ENCODE assay signal across 9 mouse cellular contexts in the genomic region with DNA sequence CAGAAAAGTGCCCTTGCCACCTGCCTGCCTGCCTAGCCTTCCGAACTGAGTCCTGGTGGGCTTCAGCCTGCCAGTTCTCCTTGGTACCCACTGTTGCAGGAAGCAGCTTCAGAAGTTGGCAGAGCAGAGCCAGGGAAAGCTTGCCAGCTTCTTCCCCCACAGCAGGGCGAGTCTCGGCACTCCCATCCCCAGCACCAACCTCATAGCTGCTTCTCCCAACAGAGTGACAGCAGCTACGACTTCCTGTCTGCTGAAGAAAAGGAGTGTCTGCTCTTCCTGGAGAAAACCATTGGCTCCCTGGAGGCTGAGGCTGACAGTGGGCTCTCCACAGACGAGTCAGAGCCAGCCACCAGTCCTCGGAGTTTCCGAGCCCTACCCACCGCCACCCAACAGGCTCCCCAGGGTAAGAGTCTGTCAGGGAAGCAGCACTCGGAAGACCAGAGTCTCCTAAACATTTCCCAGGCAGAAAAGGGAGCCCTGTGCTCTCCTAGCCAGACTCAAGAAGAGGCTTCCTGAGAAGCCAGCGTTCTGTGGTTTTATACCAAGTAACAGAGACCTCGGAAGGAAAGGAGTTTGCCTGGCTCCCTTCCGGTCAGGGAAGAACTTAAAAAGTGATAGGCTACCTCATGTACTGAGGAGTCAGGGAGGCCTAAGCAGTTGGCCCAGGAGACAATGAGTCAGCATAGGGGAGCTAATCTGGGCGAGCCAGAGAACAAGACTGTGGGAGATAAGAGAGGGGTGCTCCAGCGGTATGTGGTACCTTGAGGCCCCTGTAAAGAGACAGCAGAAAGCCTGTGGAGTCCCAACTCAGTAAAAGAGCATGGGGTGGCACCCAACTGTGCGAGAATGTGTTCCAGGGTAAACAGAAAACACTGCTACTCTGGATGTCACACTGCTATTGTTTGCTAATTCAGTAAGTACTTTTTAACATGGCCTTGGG. TPM values are rescaled to one million over a fixed set of nuclear protein-coding genes. Genes with fewer than 3 reads are reported as not detected.
DNase-seq lines count a peak whose midpoint lies in the region; ATAC-seq and TF ChIP-seq lines count a peak whose summit lies in the region.
"Had no signal": no experiment of that assay in that cellular context is flagged by ENCODE, and none has a peak within 500 bp of the region (broad histone marks: within the 10 kb centered on the region; RNA-seq: fewer than 3 reads in every experiment).

No protein-coding gene starts in this region.

- no peaks in the 10 kb centered on the region for H3K27me3 ChIP-seq in neural tube, embryonic 11.5 days (ENCODE audit: control insufficient read depth, insufficient read depth, low read length)
- H3K27me3 ChIP-seq in embryonic facial prominence, embryonic 11.5 days (ENCODE audit: control insufficient read depth, insufficient read depth, low read length) = no peaks in the 10 kb centered on the region
- no peaks in the 10 kb centered on the region for H3K27me3 ChIP-seq in hindbrain, embryonic 15.5 days
- H3K27me3 ChIP-seq in liver, embryonic 14.5 days (ENCODE audit: control insufficient read depth, insufficient read depth, low read length) = no peaks in the 10 kb centered on the region
- H3K27me3 ChIP-seq: neural tube, embryonic 13.5 days had no signal

- TF ChIP-seq CTCF in liver, embryonic 14.5 days (IDR thresholded peaks at IDR 0.05; ENCODE audit: low read depth) = no peak

- WGBS in neural tube, embryonic 11.5 days = 64% methylated on average over 15 of the region's 15 CpGs
- 53% methylated on average over 15 of the region's 15 CpGs for WGBS in embryonic facial prominence, embryonic 11.5 days
- 53% methylated on average over 15 of the region's 15 CpGs for WGBS in hindbrain, embryonic 15.5 days
- WGBS in liver, embryonic 14.5 days (ENCODE audit: insufficient replicate concordance) = 8% methylated on average over 15 of the region's 15 CpGs

- no peak overlapping the region for H3K4me2 ChIP-seq in neural tube, embryonic 11.5 days (ENCODE audit: low read depth)
- no peak overlapping the region for H3K4me2 ChIP-seq in embryonic facial prominence, embryonic 11.5 days (ENCODE audit: low read depth, low read length)
- H3K4me2 ChIP-seq in hindbrain, embryonic 15.5 days = no peak overlapping the region
- peak overlapping the region; percentile 97 for H3K4me2 ChIP-seq in liver, embryonic 14.5 days (ENCODE audit: low read depth)
- H3K4me2 ChIP-seq: neural tube, embryonic 13.5 days had no signal

- TF ChIP-seq EP300 in liver, embryonic 14.5 days (IDR thresholded peaks at IDR 0.05; ENCODE audit: low read depth) = peak; percentile 100

- ATAC-seq in neural tube, embryonic 11.5 days (ENCODE audit: insufficient read depth, low FRiP score, low TSS enrichment) = no peak
- 0 out of 2 replicates have a peak, but pooled peaks have one; percentile 51 for ATAC-seq in embryonic facial prominence, embryonic 11.5 days (replicated peaks; ENCODE audit: insufficient number of reproducible peaks, low FRiP score, low TSS enrichment, low read depth)
- ATAC-seq in hindbrain, embryonic 15.5 days (ENCODE audit: low FRiP score, low read depth) = 0 out of 2 replicates have a peak, but pooled peaks have one; percentile 19
- ATAC-seq in liver, embryonic 14.5 days (ENCODE audit: insufficient read depth) = peak; percentile 97

- H3K9me3 ChIP-seq in neural tube, embryonic 11.5 days (ENCODE audit: control insufficient read depth, low read length) = no peaks in the 10 kb centered on the region
- H3K9me3 ChIP-seq in embryonic facial prominence, embryonic 11.5 days (replicated peaks; ENCODE audit: control insufficient read depth, low read length) = no peaks in the 10 kb centered on the region
- H3K9me3 ChIP-seq in hindbrain, embryonic 15.5 days = no peaks in the 10 kb centered on the region
- no peaks in the 10 kb centered on the region for H3K9me3 ChIP-seq in liver, embryonic 14.5 days (ENCODE audit: control insufficient read depth, low read length)
- H3K9me3 ChIP-seq: neural tube, embryonic 13.5 days had no signal

- H3K27ac ChIP-seq in neural tube, embryonic 11.5 days (ENCODE audit: low read depth, low read length) = 0 out of 2 replicates have a peak overlapping the region, but pooled peaks have one; percentile 14
- no peak overlapping the region for H3K27ac ChIP-seq in embryonic facial prominence, embryonic 11.5 days (replicated peaks; ENCODE audit: low read depth, low read length)
- no peak overlapping the region for H3K27ac ChIP-seq in hindbrain, embryonic 15.5 days (replicated peaks)
- peak overlapping the region; percentile 99 for H3K27ac ChIP-seq in liver, embryonic 14.5 days
- H3K27ac ChIP-seq: neural tube, embryonic 13.5 days had no signal

- no peak for DNase-seq in neural tube, embryonic 11.5 days (ENCODE audit: low spot score)
- no peak for DNase-seq in neural tube, embryonic 10.5 days (ENCODE audit: extremely low spot score, low spot score)
- no peak for DNase-seq in embryonic facial prominence, embryonic 11.5 days (ENCODE audit: low spot score)
- DNase-seq in liver, embryonic 14.5 days (ENCODE audit: low read depth in 3 of 3, low spot score in 3 of 3) = peak; percentile 96 to 97 (median 97)
- peak; percentile 52 to 57 for DNase-seq in spleen, postnatal 14 days (ENCODE audit: low spot score in 2 of 2)
- no peak for DNase-seq in ovary, adult 18-20 months (ENCODE audit: low spot score)
- no peak for DNase-seq in kidney, adult 18-20 months

- H3K4me3 ChIP-seq in neural tube, embryonic 11.5 days (ENCODE audit: low read depth, low read length) = no peak overlapping the region
- H3K4me3 ChIP-seq in embryonic facial prominence, embryonic 11.5 days (ENCODE audit: low read depth, low read length) = no peak overlapping the region
- H3K4me3 ChIP-seq in hindbrain, embryonic 15.5 days = no peak overlapping the region
- peak overlapping the region; percentile 70 to 74 for H3K4me3 ChIP-seq in liver, embryonic 14.5 days (ENCODE audit: insufficient read depth in 1 of 2, low read depth in 2 of 2, low read length in 2 of 2)
- H3K4me3 ChIP-seq: neural tube, embryonic 13.5 days had no signal

- no peak overlapping the region for H3K9ac ChIP-seq in neural tube, embryonic 11.5 days (ENCODE audit: low read length)
- no peak overlapping the region for H3K9ac ChIP-seq in embryonic facial prominence, embryonic 11.5 days (replicated peaks; ENCODE audit: low read length)
- H3K9ac ChIP-seq in hindbrain, embryonic 15.5 days = no peak overlapping the region
- H3K9ac ChIP-seq in liver, embryonic 14.5 days (replicated peaks) = peak overlapping the region; percentile 98
- H3K9ac ChIP-seq: neural tube, embryonic 13.5 days had no signal

- no peaks in the 10 kb centered on the region for H3K4me1 ChIP-seq in neural tube, embryonic 11.5 days (ENCODE audit: control insufficient read depth, insufficient read depth, low read length)
- no peaks in the 10 kb centered on the region for H3K4me1 ChIP-seq in embryonic facial prominence, embryonic 11.5 days (ENCODE audit: control insufficient read depth, insufficient read depth, low read length)
- no peaks in the 10 kb centered on the region for H3K4me1 ChIP-seq in hindbrain, embryonic 15.5 days (replicated peaks)
- H3K4me1 ChIP-seq in liver, embryonic 14.5 days (replicated peaks; ENCODE audit: control insufficient read depth in 2 of 2, insufficient read depth in 2 of 2, low read length in 1 of 2) = peaks cover 84 to 87% of the 10 kb centered on the region in 2 experiments
- H3K4me1 ChIP-seq: neural tube, embryonic 13.5 days had no signal

- no peaks in the 10 kb centered on the region for H3K36me3 ChIP-seq in neural tube, embryonic 11.5 days (ENCODE audit: control insufficient read depth, insufficient read depth, low read length)
- no peaks in the 10 kb centered on the region for H3K36me3 ChIP-seq in embryonic facial prominence, embryonic 11.5 days (replicated peaks; ENCODE audit: control insufficient read depth, insufficient read depth, low read depth, low read length)
- no peaks in the 10 kb centered on the region for H3K36me3 ChIP-seq in hindbrain, embryonic 15.5 days
- H3K36me3 ChIP-seq in liver, embryonic 14.5 days (replicated peaks; ENCODE audit: control insufficient read depth, insufficient read depth, low read depth) = peaks cover 30% of the 10 kb centered on the region
- H3K36me3 ChIP-seq: neural tube, embryonic 13.5 days had no signal

RNA-seq across cellular contexts. Expression of a gene that starts 9.3 kb away (rescaled TPM):
- 0.32 and 1.0 TPM in 2 replicates for polyA plus RNA-seq in neural tube, embryonic 11.5 days (2014; fragmentation: Nextera tagmentation; extraction: Ambion mirVana)
- 0.67 and 0.89 TPM in 2 replicates for polyA plus RNA-seq in embryonic facial prominence, embryonic 11.5 days (2014; fragmentation: Nextera tagmentation; extraction: Ambion mirVana)
- 0.39 and 0.56 TPM in 2 replicates for polyA plus RNA-seq in hindbrain, embryonic 15.5 days (2015; fragmentation: Nextera tagmentation; extraction: Ambion mirVana)
- 3.6 and 3.7 TPM in 2 replicates for polyA plus RNA-seq in liver, embryonic 14.5 days (2012; rRNA removed)
- polyA plus RNA-seq in liver, embryonic 14.5 days (2014; fragmentation: Nextera tagmentation; extraction: Ambion mirVana) = 5.3 and 8.7 TPM in 2 replicates

RNA-seq across cellular contexts. Expression of a gene that starts 12.0 kb away (rescaled TPM):
- 7.3 and 9.3 TPM in 2 replicates for polyA plus RNA-seq in neural tube, embryonic 11.5 days (2014; fragmentation: Nextera tagmentation; extraction: Ambion mirVana)
- 5.1 and 5.7 TPM in 2 replicates for polyA plus RNA-seq in embryonic facial prominence, embryonic 11.5 days (2014; fragmentation: Nextera tagmentation; extraction: Ambion mirVana)
- 17.3 and 20.2 TPM in 2 replicates for polyA plus RNA-seq in hindbrain, embryonic 15.5 days (2015; fragmentation: Nextera tagmentation; extraction: Ambion mirVana)
- 6.4 and 7.2 TPM in 2 replicates for polyA plus RNA-seq in liver, embryonic 14.5 days (2012; rRNA removed)
- 1.7 and 3.6 TPM in 2 replicates for polyA plus RNA-seq in liver, embryonic 14.5 days (2014; fragmentation: Nextera tagmentation; extraction: Ambion mirVana)

RNA-seq across cellular contexts. Expression of a gene that starts 23.9 kb away (rescaled TPM):
- polyA plus RNA-seq in neural tube, embryonic 11.5 days (2014; fragmentation: Nextera tagmentation; extraction: Ambion mirVana) = 10.3 TPM in 2 replicates
- 5.9 and 7.5 TPM in 2 replicates for polyA plus RNA-seq in embryonic facial prominence, embryonic 11.5 days (2014; fragmentation: Nextera tagmentation; extraction: Ambion mirVana)
- polyA plus RNA-seq in hindbrain, embryonic 15.5 days (2015; fragmentation: Nextera tagmentation; extraction: Ambion mirVana) = 16.4 and 16.8 TPM in 2 replicates
- 4.3 and 5.8 TPM in 2 replicates for polyA plus RNA-seq in liver, embryonic 14.5 days (2012; rRNA removed)
- polyA plus RNA-seq in liver, embryonic 14.5 days (2014; fragmentation: Nextera tagmentation; extraction: Ambion mirVana) = 19.0 and 22.8 TPM in 2 replicates

RNA-seq across cellular contexts. Expression of a gene that starts 25.5 kb away (rescaled TPM):
- not detected in 2 replicates for polyA plus RNA-seq in neural tube, embryonic 11.5 days (2014; fragmentation: Nextera tagmentation; extraction: Ambion mirVana)
- polyA plus RNA-seq in embryonic facial prominence, embryonic 11.5 days (2014; fragmentation: Nextera tagmentation; extraction: Ambion mirVana) = not detected in 2 replicates
- 0.22 TPM in 1 of 2 replicates, not detected in the other for polyA plus RNA-seq in hindbrain, embryonic 15.5 days (2015; fragmentation: Nextera tagmentation; extraction: Ambion mirVana)
- not detected in 2 replicates for polyA plus RNA-seq in liver, embryonic 14.5 days (2012; rRNA removed)
- not detected in 2 replicates for polyA plus RNA-seq in liver, embryonic 14.5 days (2014; fragmentation: Nextera tagmentation; extraction: Ambion mirVana)
- polyA plus RNA-seq: neural tube, embryonic 13.5 days had no signal

RNA-seq across cellular contexts. Expression of a gene that starts 59.7 kb away (rescaled TPM):
- polyA plus RNA-seq in neural tube, embryonic 11.5 days (2014; fragmentation: Nextera tagmentation; extraction: Ambion mirVana) = 0.14 TPM in 1 of 2 replicates, not detected in the other
- not detected in 2 replicates for polyA plus RNA-seq in embryonic facial prominence, embryonic 11.5 days (2014; fragmentation: Nextera tagmentation; extraction: Ambion mirVana)
- not detected in 2 replicates for polyA plus RNA-seq in hindbrain, embryonic 15.5 days (2015; fragmentation: Nextera tagmentation; extraction: Ambion mirVana)
- not detected in 2 replicates for polyA plus RNA-seq in liver, embryonic 14.5 days (2012; rRNA removed)
- polyA plus RNA-seq in liver, embryonic 14.5 days (2014; fragmentation: Nextera tagmentation; extraction: Ambion mirVana) = not detected in 2 replicates
- polyA plus RNA-seq: neural tube, embryonic 13.5 days had no signal

Comparison
In these comparisons a context has a peak if more than half of its experiments do, and no peak if none do; other contexts are left out.
1. DNase-seq: peak in liver, embryonic 14.5 days (3 of 3) and spleen, postnatal 14 days (2 of 2); none in neural tube, embryonic 11.5 days (single experiment), neural tube, embryonic 10.5 days (single experiment), embryonic facial prominence, embryonic 11.5 days (single experiment), ovary, adult 18-20 months (single experiment) and kidney, adult 18-20 months (single experiment).
2. H3K27ac ChIP-seq: peak in neural tube, embryonic 11.5 days (single experiment) and liver, embryonic 14.5 days (single experiment); none in embryonic facial prominence, embryonic 11.5 days (single experiment) and hindbrain, embryonic 15.5 days (single experiment).
3. H3K4me3 ChIP-seq: peak in liver, embryonic 14.5 days (2 of 2); none in neural tube, embryonic 11.5 days (single experiment), embryonic facial prominence, embryonic 11.5 days (single experiment) and hindbrain, embryonic 15.5 days (single experiment).